Mouse (Mus musculus) midbrain, embryonic 13.5 days (tissue): Measurements from ENCODE around the gene Tmem159. TPM values are rescaled to one million over a fixed set of nuclear protein-coding genes. Genes with fewer than 3 reads are reported as not detected.

Source experiments
- ATAC-seq: fragments of 200-750 bp; cut with Nextera tagmentation; 2 replicates; pipeline ENCODE4 v1.8.0; 2017; ENCODE audit warnings: mild to moderate bottlenecking, moderate TSS enrichment, moderate library complexity
- H3K27ac ChIP-seq: fragments of 300-500 bp; sonication (generic); 2 replicates; pipeline ENCODE4 v1.5.1; 2015; ENCODE audit warnings: inconsistent platforms, mild to moderate bottlenecking, moderate library complexity
- H3K27me3 ChIP-seq: fragments of 300-500 bp; sonication (generic); 2 replicates; pipeline ENCODE4 v1.6.1; 2015; ENCODE audit warnings: mild to moderate bottlenecking, inconsistent platforms
- H3K36me3 ChIP-seq: fragments of 300-500 bp; sonication (generic); 2 replicates; pipeline ENCODE4 v1.6.1; 2015; ENCODE audit warnings: mild to moderate bottlenecking, inconsistent platforms
- H3K4me1 ChIP-seq: fragments of 300-500 bp; sonication (generic); replicated peaks from 2 replicates; pipeline ENCODE4 v1.6.1; 2015; ENCODE audit warnings: inconsistent platforms
- H3K4me2 ChIP-seq: fragments of 300-500 bp; sonication (generic); replicated peaks from 2 replicates; pipeline ENCODE4 v1.6.1; 2015; ENCODE audit warnings: moderate library complexity, mild to moderate bottlenecking, inconsistent platforms
- H3K4me3 ChIP-seq: fragments of 300-500 bp; sonication (generic); replicated peaks from 2 replicates; pipeline ENCODE4 v1.5.1; 2015; ENCODE audit warnings: mild to moderate bottlenecking, inconsistent platforms
- H3K9ac ChIP-seq: fragments of 300-500 bp; sonication (generic); replicated peaks from 2 replicates; pipeline ENCODE4 v1.6.1; 2015; ENCODE audit warnings: mild to moderate bottlenecking, inconsistent platforms
- H3K9me3 ChIP-seq: fragments of 300-500 bp; sonication (generic); 2 replicates; pipeline ENCODE4 v1.6.1; 2016; ENCODE audit warnings: mild to moderate bottlenecking, inconsistent platforms
- WGBS: fragments of 180-500 bp; shearing (Covaris S2); methylation state at CpG from one replicate; pipeline ENCODE4 v1.1.7; 2015; 5-methylcytosine and 5-hydroxymethylcytosine counted together
- polyA plus RNA-seq: library from polyadenylated mRNA; unstranded; fragments of >200 nt; fragmentation: Nextera tagmentation; extraction: Ambion mirVana; gene quantifications from 2 replicates; pipeline ENCODE4 v1.2.1, GENCODE M21; 2015

Gene Tmem159
- polyA plus RNA-seq, result 12.6 and 13.2 TPM in 2 replicates

DNA sequence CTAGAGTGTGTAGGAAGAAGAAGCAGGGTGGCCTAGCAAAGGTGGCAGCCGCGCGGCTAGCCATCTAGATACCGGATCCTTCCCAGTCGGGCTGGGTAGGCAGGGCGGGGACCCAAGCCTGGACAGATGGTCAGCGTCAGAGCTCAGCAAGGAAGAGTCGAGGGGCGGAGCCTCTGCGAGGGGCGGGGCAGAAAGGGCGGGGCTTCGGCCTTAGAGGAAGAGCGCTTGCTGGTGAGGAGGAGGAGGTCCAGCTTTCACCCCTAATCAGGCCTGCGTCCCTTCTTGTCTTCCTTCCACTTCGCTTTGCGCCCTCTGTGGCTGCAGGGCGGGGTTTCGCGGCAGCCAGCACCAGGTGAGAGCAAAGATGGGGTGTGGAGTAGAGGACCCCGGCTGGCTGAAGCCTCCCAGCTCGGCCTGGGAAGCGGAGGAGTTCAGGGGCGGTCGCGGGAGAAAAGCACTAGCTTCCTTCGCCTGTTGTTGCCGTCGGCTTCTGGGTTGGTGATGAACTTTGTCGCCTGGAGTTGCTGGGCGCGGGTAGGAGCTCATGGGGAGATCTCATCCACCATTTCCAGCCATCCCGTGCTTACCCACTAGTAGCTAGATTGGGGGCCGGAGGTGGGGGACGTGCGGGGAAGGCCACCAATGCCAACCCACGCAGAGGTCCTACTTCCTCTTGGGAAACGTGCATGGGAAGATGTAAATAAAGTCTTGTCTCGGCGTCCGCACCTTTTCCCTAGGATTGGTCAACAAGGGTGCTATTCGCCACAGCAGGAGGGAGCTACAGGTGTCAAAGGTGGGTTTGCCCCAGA lies at the start of gene Tmem159:
TSS of gene Tmem159 (plus strand) at position 190 of the 809 bp plus-strand sequence.
- Histone ChIP-seq H3K4me2 (peak within 1 kb of the TSS; percentile 66), H3K4me1 (peaks cover 15% of the 10 kb centered on the region), H3K36me3 (no peaks in the 10 kb centered on the region), H3K27ac (no peak within 1 kb of the TSS), H3K9me3 (no peaks in the 10 kb centered on the region), H3K9ac (peak within 1 kb of the TSS; percentile 54), H3K27me3 (peaks cover 14% of the 10 kb centered on the region), H3K4me3 (peak within 1 kb of the TSS; percentile 49)
- 1% methylated on average over 42 of the region's 42 CpGs for WGBS
- peak; percentile 84 for ATAC-seq

DNA sequence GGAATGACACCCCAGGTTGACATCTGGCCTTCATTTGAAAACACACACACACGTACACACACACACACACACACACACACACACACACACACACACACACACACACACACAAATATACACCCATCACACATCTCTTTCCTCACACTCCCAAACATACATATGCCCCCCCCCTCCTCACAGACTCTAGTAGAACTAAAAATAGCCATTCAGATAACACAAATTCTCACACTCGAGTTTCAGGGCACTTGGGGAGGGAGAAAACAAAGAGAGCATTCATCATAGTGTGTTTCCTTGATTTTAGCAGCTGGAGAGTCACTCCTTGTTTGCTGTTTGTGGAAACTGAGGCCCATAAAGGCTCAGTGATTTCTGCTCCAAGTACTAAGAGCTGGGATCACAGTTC lies 48.1 kb upstream of the Tmem159 start:
- H3K36me3 ChIP-seq, result no peaks in the 10 kb centered on the region
- no peak overlapping the region for H3K27ac ChIP-seq
- no peak for ATAC-seq
- no peak overlapping the region for H3K9ac ChIP-seq
- no peaks in the 10 kb centered on the region for H3K9me3 ChIP-seq
- WGBS, result 57% methylated on average over 2 of the region's 2 CpGs
- H3K4me2 ChIP-seq, result no peak overlapping the region
- H3K4me3 ChIP-seq, result no peak overlapping the region
- H3K27me3 ChIP-seq, result no peaks in the 10 kb centered on the region
- H3K4me1 ChIP-seq, result no peaks in the 10 kb centered on the region

DNA sequence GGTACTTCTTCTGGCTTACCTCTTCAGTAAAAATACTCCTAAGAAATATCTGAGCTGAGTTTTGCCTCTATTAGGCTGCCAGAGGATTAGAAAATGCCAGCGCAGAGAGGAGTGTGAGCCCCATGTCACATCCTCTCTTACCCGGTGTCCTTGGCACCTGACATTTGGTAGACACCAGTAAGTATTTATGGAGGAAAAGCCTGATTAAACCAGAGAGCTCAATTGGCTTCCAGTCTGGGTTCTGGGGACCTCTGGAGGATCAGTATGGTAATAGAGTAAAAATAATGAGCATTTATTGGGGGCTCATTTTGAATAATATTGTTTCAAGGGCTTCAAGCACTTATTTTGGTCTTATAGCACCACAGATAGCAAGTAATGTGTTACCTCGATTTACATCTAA lies 46.7 kb upstream of the Tmem159 start:
- no peak for ATAC-seq

DNA sequence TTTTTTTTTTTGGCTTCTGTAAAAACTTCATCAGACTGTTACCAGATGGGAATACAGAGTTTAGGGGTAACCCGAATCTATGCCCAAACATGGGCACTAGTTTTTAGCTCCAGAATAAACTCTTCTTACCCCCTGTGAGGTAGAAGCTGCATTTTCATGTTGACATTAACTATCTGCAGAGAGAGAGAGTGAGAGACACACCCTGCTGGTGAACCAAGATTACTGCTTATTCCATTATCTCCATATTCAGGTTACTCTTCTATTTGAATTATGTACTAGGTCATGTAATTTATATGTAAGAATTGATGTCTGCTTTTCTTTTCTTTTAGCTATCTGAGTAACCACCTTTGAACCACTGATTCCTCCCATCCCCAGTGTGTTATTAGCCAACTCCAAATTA lies 38.1 kb upstream of the Tmem159 start:
- Histone ChIP-seq H3K9me3 (no peaks in the 10 kb centered on the region), H3K9ac (no peak overlapping the region), H3K27me3 (no peaks in the 10 kb centered on the region), H3K4me3 (no peak overlapping the region), H3K36me3 (no peaks in the 10 kb centered on the region), H3K27ac (no peak overlapping the region), H3K4me2 (no peak overlapping the region), H3K4me1 (peaks cover 6% of the 10 kb centered on the region)
- no peak for ATAC-seq
- 85% methylated on average over 1 of the region's 1 CpGs for WGBS

More for the DNA sequence above, 46.7 kb upstream of the Tmem159 start:
- Histone ChIP-seq H3K27ac (no peak overlapping the region), H3K36me3 (no peaks in the 10 kb centered on the region), H3K9me3 (no peaks in the 10 kb centered on the region), H3K9ac (no peak overlapping the region), H3K4me1 (no peaks in the 10 kb centered on the region), H3K4me2 (no peak overlapping the region), H3K27me3 (no peaks in the 10 kb centered on the region), H3K4me3 (no peak overlapping the region)
- WGBS, result 89% methylated on average over 3 of the region's 3 CpGs

DNA sequence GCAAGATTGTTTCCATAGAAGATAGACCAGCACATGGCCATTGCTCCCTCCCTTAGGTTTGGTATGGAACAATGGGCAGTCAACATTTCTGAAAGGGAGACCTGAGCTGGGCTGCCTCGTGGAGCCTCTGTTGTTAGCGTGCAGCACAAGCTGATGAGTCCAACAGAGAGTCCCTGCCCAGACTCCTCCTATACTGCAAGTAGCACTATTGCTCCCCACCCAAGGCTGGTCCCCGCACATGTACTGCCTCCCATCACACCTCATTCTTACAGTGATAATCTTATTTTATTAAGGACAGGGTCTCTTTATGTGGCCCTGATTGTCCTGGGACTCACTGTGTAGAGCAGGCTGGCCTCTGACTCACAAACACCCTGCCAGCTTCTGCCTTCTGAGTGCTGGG lies 34.0 kb upstream of the Tmem159 start:
- WGBS, result 84% methylated on average over 3 of the region's 3 CpGs
- Histone ChIP-seq H3K27me3 (no peaks in the 10 kb centered on the region), H3K36me3 (no peaks in the 10 kb centered on the region), H3K27ac (no peak overlapping the region), H3K4me1 (peaks cover 12% of the 10 kb centered on the region), H3K4me3 (no peak overlapping the region), H3K9ac (no peak overlapping the region), H3K9me3 (no peaks in the 10 kb centered on the region), H3K4me2 (no peak overlapping the region)
- peak; percentile 45; the same call in 1 of the 2 replicates for ATAC-seq

DNA sequence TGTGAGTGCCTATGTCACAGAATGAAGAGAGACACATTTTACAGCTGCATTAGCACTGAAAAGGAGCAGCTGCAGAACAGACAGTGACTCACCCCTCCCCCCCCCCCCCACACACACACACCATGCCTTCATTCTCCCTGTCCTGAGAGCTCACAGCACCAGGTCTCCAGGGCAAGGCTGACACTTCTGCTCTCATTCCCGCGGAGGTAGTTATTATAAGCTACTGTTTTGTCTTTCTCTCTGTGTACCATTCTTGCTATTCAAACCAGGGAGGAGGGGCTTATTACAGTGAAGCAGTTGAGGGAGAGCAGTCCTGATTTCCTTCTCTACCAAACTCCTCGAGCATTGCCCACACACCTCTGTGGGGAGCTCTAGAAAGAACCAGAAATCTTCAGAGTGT lies 33.0 kb upstream of the Tmem159 start:
- H3K9ac ChIP-seq, result no peak overlapping the region
- peaks cover 12% of the 10 kb centered on the region for H3K4me1 ChIP-seq
- no peaks in the 10 kb centered on the region for H3K36me3 ChIP-seq
- no peak overlapping the region for H3K4me3 ChIP-seq
- WGBS, result 24% methylated on average over 3 of the region's 3 CpGs
- H3K27me3 ChIP-seq, result no peaks in the 10 kb centered on the region
- H3K9me3 ChIP-seq, result no peaks in the 10 kb centered on the region
- no peak overlapping the region for H3K4me2 ChIP-seq
- no peak overlapping the region for H3K27ac ChIP-seq
- ATAC-seq, result peak; percentile 60; the same call in 1 of the 2 replicates

DNA sequence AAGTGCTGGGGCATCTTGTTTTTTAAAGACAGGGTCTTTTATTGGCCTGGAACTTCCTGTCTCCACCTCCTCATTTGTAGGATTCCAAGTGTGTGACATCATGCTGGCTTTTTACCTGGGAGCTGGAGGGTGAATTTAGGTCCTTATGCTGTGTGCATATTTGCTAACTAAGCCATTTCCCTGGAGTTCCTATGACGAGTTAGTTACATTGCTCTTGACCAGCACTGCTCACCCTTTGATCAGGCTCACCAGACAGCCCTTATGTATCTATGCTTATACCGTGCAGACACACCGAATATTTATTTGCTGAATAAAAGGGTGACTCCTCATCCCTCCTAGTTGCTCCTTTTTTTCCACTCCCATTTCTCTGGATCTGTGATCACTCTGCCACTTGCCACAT lies 22.0 kb upstream of the Tmem159 start:
- Histone ChIP-seq H3K4me1 (no peaks in the 10 kb centered on the region), H3K9ac (no peak overlapping the region), H3K4me3 (no peak overlapping the region), H3K4me2 (no peak overlapping the region), H3K27me3 (no peaks in the 10 kb centered on the region), H3K27ac (no peak overlapping the region), H3K9me3 (no peaks in the 10 kb centered on the region), H3K36me3 (no peaks in the 10 kb centered on the region)
- no peak for ATAC-seq
- WGBS, result 81% methylated on average over 3 of the region's 3 CpGs

DNA sequence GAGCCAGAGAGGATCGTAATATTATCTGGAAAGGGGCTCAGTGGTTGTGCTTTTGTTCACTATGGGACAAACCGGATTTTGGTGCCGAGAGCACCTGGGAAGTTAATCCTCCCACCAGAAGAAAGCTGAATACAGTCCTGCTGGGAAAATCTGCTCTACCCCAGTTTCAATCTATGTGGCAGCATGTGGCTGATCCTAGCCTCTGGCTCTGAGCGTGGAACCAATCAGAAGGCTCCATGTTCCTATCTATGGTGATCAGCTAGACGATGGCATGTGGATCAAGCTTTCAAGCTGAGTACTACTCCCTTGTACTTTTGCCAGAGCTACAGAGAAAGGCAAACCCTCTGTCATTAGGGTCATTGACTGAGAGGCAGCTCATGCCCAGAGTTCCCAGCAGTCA lies 9.1 kb upstream of the Tmem159 start:
- H3K9me3 ChIP-seq, result no peaks in the 10 kb centered on the region
- ATAC-seq, result 0 out of 2 replicates have a peak, but pooled peaks have one; percentile 58
- WGBS, result 5% methylated on average over 5 of the region's 5 CpGs
- H3K4me1 ChIP-seq, result no peaks in the 10 kb centered on the region
- H3K9ac ChIP-seq, result no peak overlapping the region
- no peak overlapping the region for H3K4me3 ChIP-seq
- no peaks in the 10 kb centered on the region for H3K36me3 ChIP-seq
- H3K27me3 ChIP-seq, result 0 out of 2 replicates have a peak, but pooled peaks cover 2% of the 10 kb centered on the region
- H3K27ac ChIP-seq, result no peak overlapping the region
- no peak overlapping the region for H3K4me2 ChIP-seq

DNA sequence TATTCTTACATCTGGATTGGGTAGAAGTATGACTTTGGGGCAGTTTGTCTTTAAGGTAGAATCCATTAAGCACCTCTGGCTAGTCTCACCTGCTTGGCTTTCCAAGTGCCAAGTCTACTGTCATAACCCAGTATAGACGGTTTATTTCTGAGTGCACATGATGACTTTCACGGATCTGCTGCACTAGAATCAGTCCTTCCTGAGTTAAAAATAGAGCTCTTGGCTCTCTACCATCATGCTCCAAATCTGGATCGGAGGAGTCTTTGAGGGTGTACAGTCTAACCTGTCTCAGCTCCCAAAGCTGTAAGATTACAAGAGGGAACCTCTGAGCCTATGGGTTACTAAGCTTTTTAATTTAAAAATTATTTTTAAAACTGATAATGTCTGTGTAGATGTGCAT lies 7.9 kb upstream of the Tmem159 start:
- Histone ChIP-seq H3K27me3 (0 out of 2 replicates have a peak, but pooled peaks cover 2% of the 10 kb centered on the region), H3K27ac (no peak overlapping the region), H3K9me3 (no peaks in the 10 kb centered on the region), H3K36me3 (no peaks in the 10 kb centered on the region), H3K4me2 (no peak overlapping the region), H3K9ac (no peak overlapping the region), H3K4me3 (no peak overlapping the region), H3K4me1 (no peaks in the 10 kb centered on the region)
- no peak for ATAC-seq
- WGBS, result 96% methylated on average over 3 of the region's 3 CpGs

DNA sequence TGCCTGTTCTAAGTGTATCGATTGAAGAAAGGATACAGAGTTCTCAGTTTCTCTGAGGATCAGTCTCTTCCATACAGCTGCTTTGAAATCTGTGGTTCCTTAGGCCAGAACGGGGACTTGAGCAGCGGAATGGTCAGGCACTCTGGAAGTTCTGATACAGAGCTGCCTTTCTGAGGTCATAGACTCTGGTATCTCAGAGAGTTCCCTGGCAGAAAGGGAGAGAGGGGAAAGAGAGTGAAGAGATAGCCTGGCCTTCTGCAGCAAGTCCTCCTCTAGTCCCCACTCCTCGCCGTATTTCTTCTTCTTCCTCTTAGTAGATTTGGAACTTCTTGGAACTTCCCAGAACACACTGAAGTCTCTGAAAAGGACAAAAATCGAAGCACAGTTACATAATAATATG lies 7.0 kb upstream of the Tmem159 start, which contains the start of gene Dnah3:
TSS of gene Dnah3 (minus strand) at position 101 of the 400 bp plus-strand sequence.
- no peak within 1 kb of the TSS for H3K4me3 ChIP-seq
- H3K4me1 ChIP-seq, result no peaks in the 10 kb centered on the region
- H3K4me2 ChIP-seq, result no peak within 1 kb of the TSS
- H3K9me3 ChIP-seq, result no peaks in the 10 kb centered on the region
- no peak for ATAC-seq
- H3K27ac ChIP-seq, result no peak within 1 kb of the TSS
- no peaks in the 10 kb centered on the region for H3K36me3 ChIP-seq
- H3K9ac ChIP-seq, result no peak within 1 kb of the TSS
- WGBS, result 90% methylated on average over 6 of the region's 6 CpGs
- 0 out of 2 replicates have a peak, but pooled peaks cover 2% of the 10 kb centered on the region for H3K27me3 ChIP-seq

DNA sequence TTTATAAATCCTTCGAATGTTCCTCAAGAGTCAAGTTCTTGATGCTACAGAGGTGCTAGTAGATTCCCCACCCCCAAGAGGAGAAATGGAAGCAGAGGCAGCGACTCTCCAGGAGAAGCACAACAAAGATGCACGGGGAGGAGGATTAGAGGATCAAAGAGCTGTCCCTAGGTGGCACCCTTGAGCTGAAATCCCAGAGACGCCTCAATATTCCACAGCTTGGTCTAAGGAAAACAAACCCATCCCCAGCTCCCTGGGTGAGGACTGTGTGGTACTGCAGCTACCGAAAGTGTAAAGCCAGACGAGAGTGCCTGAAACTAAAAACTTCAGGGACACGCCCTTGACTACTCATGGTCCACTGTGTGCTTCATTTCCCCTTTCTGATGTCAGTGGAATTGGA lies 4.3 kb upstream of the Tmem159 start:
- Histone ChIP-seq H3K36me3 (no peaks in the 10 kb centered on the region), H3K27me3 (peaks cover 9% of the 10 kb centered on the region; the same call in 1 of the 2 replicates), H3K27ac (no peak overlapping the region), H3K9me3 (no peaks in the 10 kb centered on the region), H3K4me2 (no peak overlapping the region), H3K9ac (no peak overlapping the region), H3K4me3 (no peak overlapping the region), H3K4me1 (peaks cover 8% of the 10 kb centered on the region)
- WGBS, result 8% methylated on average over 7 of the region's 7 CpGs
- peak; percentile 59; the same call in 1 of the 2 replicates for ATAC-seq

DNA sequence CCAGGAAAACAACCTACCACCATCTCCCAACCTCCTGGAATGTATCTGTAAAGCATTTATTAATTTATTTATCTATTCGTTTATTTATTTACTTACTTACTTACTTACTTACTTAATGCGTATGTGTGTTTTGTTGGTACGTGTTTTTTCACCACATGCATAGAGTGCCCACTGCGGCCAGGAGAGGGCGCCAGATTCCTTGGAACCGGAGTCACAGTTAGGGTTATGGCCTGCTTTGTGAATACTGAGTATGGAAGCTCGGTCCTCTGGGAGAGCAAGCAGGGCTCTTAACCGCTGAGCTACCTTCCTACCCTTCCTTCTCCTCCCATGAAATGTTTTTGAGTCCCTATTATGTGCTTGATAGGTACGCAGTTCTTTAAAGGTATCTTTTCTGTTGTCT lies 3.8 kb upstream of the Tmem159 start:
- peaks cover 14% of the 10 kb centered on the region for H3K4me1 ChIP-seq
- H3K4me2 ChIP-seq, result no peak overlapping the region
- no peak overlapping the region for H3K27ac ChIP-seq
- H3K9me3 ChIP-seq, result no peaks in the 10 kb centered on the region
- peaks cover 15% of the 10 kb centered on the region for H3K27me3 ChIP-seq
- no peak overlapping the region for H3K4me3 ChIP-seq
- no peak overlapping the region for H3K9ac ChIP-seq
- 25% methylated on average over 9 of the region's 9 CpGs for WGBS
- H3K36me3 ChIP-seq, result no peaks in the 10 kb centered on the region
- ATAC-seq, result no peak
